Mouse (Mus musculus) limb, embryonic 14.5 days (tissue): ENCODE measurements around the gene Abcc5. TPM values are rescaled to one million over a fixed set of nuclear protein-coding genes. Genes with fewer than 3 reads are reported as not detected.

Experiments used
- ATAC-seq: fragments of 200-750 bp; cut with Nextera tagmentation; 2 replicates; pipeline ENCODE4 v1.8.0; 2017; ENCODE audit warnings: low read depth, moderate number of reproducible peaks, moderate TSS enrichment; ENCODE audit not compliant: low FRiP score
- DNase-seq: peaks from one replicate; pipeline ENCODE4 v3.0.0-alpha.2; 2015; ENCODE audit warnings: low spot score
- H3K27ac ChIP-seq: fragments of 300-500 bp; sonication (generic); replicated peaks from 2 replicates; pipeline ENCODE4 v1.5.1; 2014; ENCODE audit warnings: low read depth, mild to moderate bottlenecking, low read length, moderate library complexity, mixed read lengths
- H3K27me3 ChIP-seq: fragments of 300-500 bp; sonication (generic); 2 replicates; pipeline ENCODE4 v1.6.1; 2014; ENCODE audit warnings: low read length, mixed read lengths; ENCODE audit not compliant: control insufficient read depth, insufficient read depth
- H3K36me3 ChIP-seq: fragments of 300-500 bp; sonication (generic); 2 replicates; pipeline ENCODE4 v1.6.1; 2014; ENCODE audit warnings: mild to moderate bottlenecking, low read length, moderate library complexity, mixed read lengths; ENCODE audit not compliant: control insufficient read depth, insufficient read depth
- H3K4me1 ChIP-seq: fragments of 300-500 bp; sonication (generic); 2 replicates; pipeline ENCODE4 v1.6.1; 2014; ENCODE audit warnings: antibody characterized with exemption, low read length, mixed read lengths; ENCODE audit not compliant: control insufficient read depth, insufficient read depth
- H3K4me2 ChIP-seq: fragments of 300-500 bp; sonication (generic); replicated peaks from 2 replicates; pipeline ENCODE4 v1.6.1; 2014; ENCODE audit warnings: low read depth, mild to moderate bottlenecking, low read length, moderate library complexity; ENCODE audit not compliant: severe bottlenecking
- H3K4me3 ChIP-seq: fragments of 300-500 bp; sonication (generic); replicated peaks from 2 replicates; pipeline ENCODE4 v1.5.1; 2014; ENCODE audit warnings: low read length
- H3K9ac ChIP-seq: fragments of 300-500 bp; sonication (generic); 2 replicates; pipeline ENCODE4 v1.6.1; 2014; ENCODE audit warnings: mild to moderate bottlenecking, low read depth, low read length, moderate library complexity; ENCODE audit not compliant: severe bottlenecking
- H3K9me3 ChIP-seq: fragments of 300-500 bp; sonication (generic); 2 replicates; pipeline ENCODE4 v1.6.1; 2016; ENCODE audit warnings: low read length; ENCODE audit not compliant: control insufficient read depth
- POLR2A ChIP-seq: fragments of 200-500 bp; IDR thresholded peaks from 2 replicates; pipeline ENCODE4 v1.8.0; 2012; ENCODE audit warnings: inconsistent platforms, mild to moderate bottlenecking, moderate library complexity, borderline replicate concordance; ENCODE audit not compliant: insufficient read depth, insufficient read length; ENCODE audit errors: extremely low read depth
- WGBS: fragments of 180-500 bp; shearing (Covaris S2); extraction: QIAGEN DNeasy Blood & Tissue Kit; methylation state at CpG from one replicate; pipeline ENCODE4 v1.1.7; 2014; 5-methylcytosine and 5-hydroxymethylcytosine counted together
- polyA plus RNA-seq, 2 experiments: library from polyadenylated mRNA; depleted of rRNA in 1 of 2; stranded (reverse) in 1 of 2; unstranded in 1 of 2; fragments of >200 nt; fragmentation: Nextera tagmentation in 1 of 2; extraction: Ambion mirVana in 1 of 2; gene quantifications; 2 replicates each; pipeline versions ENCODE4 v1.2.1 to v1.2.3; 2012 to 2014

Abcc5 gene
- polyA plus RNA-seq, 2 experiments, result 73.1 to 223 TPM

DNA sequence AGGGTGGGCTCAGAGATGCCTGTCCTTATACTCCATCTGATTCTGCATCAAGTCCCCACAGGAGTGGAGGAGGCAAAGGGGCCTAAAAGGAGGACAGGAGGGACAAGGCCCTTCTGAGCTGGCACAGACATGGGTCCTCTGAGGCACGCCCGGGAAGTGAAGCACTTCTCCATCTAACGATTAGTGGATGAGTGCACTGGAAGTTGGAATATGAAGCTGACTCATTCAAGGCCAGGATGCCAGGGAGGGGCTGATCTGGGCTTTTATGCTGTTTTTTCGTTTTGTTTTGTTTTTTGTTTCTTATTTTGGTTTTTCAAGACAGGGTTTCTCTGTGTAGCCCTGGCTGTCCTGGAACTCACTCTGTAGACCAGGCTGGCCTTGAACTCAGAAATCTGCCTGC lies 110.9 kb downstream of the Abcc5 start:
- H3K4me1 ChIP-seq, result no peaks in the 10 kb centered on the region
- no peak overlapping the region for H3K4me3 ChIP-seq
- WGBS, result 91% methylated on average over 4 of the region's 4 CpGs
- no peaks in the 10 kb centered on the region for H3K36me3 ChIP-seq
- H3K27me3 ChIP-seq, result no peaks in the 10 kb centered on the region
- H3K9me3 ChIP-seq, result no peaks in the 10 kb centered on the region
- H3K4me2 ChIP-seq, result no peak overlapping the region
- no peak for ATAC-seq
- H3K9ac ChIP-seq, result no peak overlapping the region
- TF ChIP-seq POLR2A, result no peak
- H3K27ac ChIP-seq, result no peak overlapping the region
- DNase-seq, result no peak

DNA sequence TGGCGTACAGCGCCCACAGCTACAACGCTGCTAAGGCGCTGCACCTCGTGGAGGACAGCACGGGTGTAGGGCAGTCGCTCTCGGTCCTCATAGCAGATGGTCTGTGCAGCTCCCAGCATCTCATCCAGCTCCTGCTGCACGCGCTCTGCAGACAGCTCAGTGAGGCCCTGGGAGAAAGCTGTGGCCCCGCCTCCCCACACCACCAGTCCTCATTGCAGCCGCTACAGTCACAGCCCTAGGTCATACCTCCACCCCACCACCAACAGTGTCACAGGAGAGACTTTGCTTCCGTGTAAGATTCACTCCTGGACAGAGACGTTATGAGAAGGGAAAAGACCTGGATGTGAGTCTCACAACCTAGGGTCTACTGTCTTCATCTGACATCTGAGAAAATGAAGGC lies 113.9 kb downstream of the Abcc5 start:
- no peak for TF ChIP-seq POLR2A
- Histone ChIP-seq H3K27ac (no peak overlapping the region), H3K27me3 (no peaks in the 10 kb centered on the region), H3K4me3 (no peak overlapping the region), H3K4me2 (no peak overlapping the region), H3K9me3 (no peaks in the 10 kb centered on the region), H3K36me3 (no peaks in the 10 kb centered on the region), H3K9ac (no peak overlapping the region), H3K4me1 (no peaks in the 10 kb centered on the region)
- 53% methylated on average over 14 of the region's 14 CpGs for WGBS
- ATAC-seq (no peak), DNase-seq (no peak)

DNA sequence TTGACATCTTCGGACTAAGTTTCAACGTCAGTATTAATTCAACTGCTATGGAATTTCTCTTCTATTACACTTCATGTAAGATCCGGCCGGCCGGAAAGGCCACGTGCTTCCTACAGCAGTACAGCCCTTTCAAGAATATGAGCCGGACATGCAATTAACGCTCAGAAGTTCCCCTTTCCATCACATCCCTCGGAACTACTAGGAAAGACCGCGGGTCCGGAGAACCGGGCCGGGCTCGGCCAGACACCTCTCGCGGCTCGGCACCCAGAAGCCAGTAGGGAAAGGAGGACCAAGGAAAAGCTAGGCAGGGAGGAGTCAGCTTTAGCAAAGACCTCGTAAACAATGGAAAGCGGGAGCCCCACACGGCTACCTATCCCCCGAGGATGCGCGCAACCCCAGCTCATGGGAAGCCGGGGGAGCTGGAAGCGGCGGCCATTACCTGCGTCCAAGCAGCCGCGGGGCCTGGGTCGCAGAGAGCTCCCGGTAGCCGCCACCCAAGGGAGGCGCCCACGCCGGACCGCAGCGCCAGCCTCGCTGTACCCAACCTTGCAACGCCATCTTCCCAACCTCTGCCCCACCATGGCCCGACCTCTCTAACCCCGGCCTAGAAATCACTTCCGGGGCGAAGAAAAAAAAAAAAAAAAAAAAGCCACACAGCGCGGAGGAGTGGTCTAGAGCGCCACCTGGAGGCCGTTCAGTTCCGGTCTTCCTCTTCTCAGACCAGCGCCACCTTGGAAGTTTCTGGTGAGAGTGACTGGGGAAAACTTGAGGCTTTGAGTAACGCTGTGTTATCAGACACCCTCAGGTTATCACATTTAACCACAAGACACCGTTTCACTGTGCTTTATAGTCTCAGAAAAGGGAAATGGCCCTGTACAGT lies 124.2 kb downstream of the Abcc5 start, which contains the start of gene Parl:
TSS of gene Parl (minus strand) at position 618 of the 880 bp plus-strand sequence.
- H3K27ac ChIP-seq, result peak within 1 kb of the TSS; percentile 63; the same call in 1 of the 2 replicates
- DNase-seq, result peak; percentile 94

DNA sequence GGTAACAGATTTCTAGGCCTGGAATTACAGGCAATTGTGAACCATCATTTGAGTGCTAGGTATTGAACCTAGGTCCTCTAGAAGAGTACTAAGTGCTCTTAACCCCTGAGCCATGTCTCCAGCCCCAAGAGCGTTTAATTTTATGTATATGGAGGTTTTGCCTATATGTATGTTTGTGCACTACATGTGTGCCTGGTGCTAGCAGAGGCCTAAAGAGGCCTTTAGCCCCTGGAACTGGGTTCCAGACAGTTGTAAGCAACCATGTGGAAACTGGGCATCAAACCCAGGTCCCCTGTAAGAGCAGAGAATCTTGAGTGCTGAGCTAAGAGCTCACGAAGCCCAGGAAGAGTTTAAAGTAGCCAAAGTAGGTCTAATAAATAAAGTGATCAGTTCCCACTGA lies 126.1 kb downstream of the Abcc5 start:
- WGBS, result 95% methylated on average over 2 of the region's 2 CpGs
- H3K4me3 ChIP-seq, result no peak overlapping the region

More for the DNA sequence above, 124.2 kb downstream of the Abcc5 start, which contains the start of gene Parl:
- Histone ChIP-seq H3K9ac (peak within 1 kb of the TSS; percentile 78), H3K4me3 (peak within 1 kb of the TSS; percentile 87), H3K4me1 (peaks cover 16% of the 10 kb centered on the region), H3K4me2 (peak within 1 kb of the TSS; percentile 69), H3K27me3 (no peaks in the 10 kb centered on the region), H3K36me3 (peaks cover 11% of the 10 kb centered on the region; the same call in 1 of the 2 replicates), H3K9me3 (no peaks in the 10 kb centered on the region)
- WGBS, result under 1% methylated on average over 52 of the region's 52 CpGs
- peak; percentile 90 for ATAC-seq
- peak; percentile 59; the same call in 1 of the 2 replicates for TF ChIP-seq POLR2A

More for the DNA sequence above, 126.1 kb downstream of the Abcc5 start:
- peaks cover 16% of the 10 kb centered on the region for H3K4me1 ChIP-seq
- H3K9ac ChIP-seq, result no peak overlapping the region
- H3K27ac ChIP-seq, result no peak overlapping the region
- DNase-seq (no peak), ATAC-seq (no peak)
- no peak for TF ChIP-seq POLR2A
- H3K36me3 ChIP-seq, result peaks cover 27% of the 10 kb centered on the region
- H3K27me3 ChIP-seq, result no peaks in the 10 kb centered on the region
- H3K4me2 ChIP-seq, result no peak overlapping the region
- no peaks in the 10 kb centered on the region for H3K9me3 ChIP-seq

Other genes with a start within 250 kb of the Abcc5 start
- gene Map6d1, start 185.0 kb downstream of the Abcc5 start, polyA plus RNA-seq (2012; rRNA removed), result 1.4 and 1.9 TPM in 2 replicates
- gene Map6d1, start 185.0 kb downstream of the Abcc5 start, polyA plus RNA-seq (2014; fragmentation: Nextera tagmentation; extraction: Ambion mirVana), result 0.44 and 1.2 TPM in 2 replicates
- gene Parl, start 124.0 kb downstream of the Abcc5 start, polyA plus RNA-seq (2012; rRNA removed), result 54.4 and 69.0 TPM in 2 replicates
- gene Parl, start 124.0 kb downstream of the Abcc5 start, polyA plus RNA-seq (2014; fragmentation: Nextera tagmentation; extraction: Ambion mirVana), result 85.7 and 89.8 TPM in 2 replicates
- 0.10 and 0.24 TPM in 2 replicates for gene Cyp2ab1, start 101.0 kb downstream of the Abcc5 start, polyA plus RNA-seq (2012; rRNA removed)
- gene Cyp2ab1, start 101.0 kb downstream of the Abcc5 start, polyA plus RNA-seq (2014; fragmentation: Nextera tagmentation; extraction: Ambion mirVana), result 0.08 TPM in 1 of 2 replicates, not detected in the other
- gene Eif2b5, start 72.4 kb upstream of the Abcc5 start, polyA plus RNA-seq (2012; rRNA removed), result 44.8 and 45.1 TPM in 2 replicates
- gene Eif2b5, start 72.4 kb upstream of the Abcc5 start, polyA plus RNA-seq (2014; fragmentation: Nextera tagmentation; extraction: Ambion mirVana), result 90.6 and 95.2 TPM in 2 replicates
- gene Dvl3, start 90.6 kb upstream of the Abcc5 start, polyA plus RNA-seq (2012; rRNA removed), result 74.8 and 99.8 TPM in 2 replicates
- 26.5 and 28.0 TPM in 2 replicates for gene Dvl3, start 90.6 kb upstream of the Abcc5 start, polyA plus RNA-seq (2014; fragmentation: Nextera tagmentation; extraction: Ambion mirVana)
- 633 and 687 TPM in 2 replicates for gene Ap2m1, start 109.1 kb upstream of the Abcc5 start, polyA plus RNA-seq (2012; rRNA removed)
- 573 and 622 TPM in 2 replicates for gene Ap2m1, start 109.1 kb upstream of the Abcc5 start, polyA plus RNA-seq (2014; fragmentation: Nextera tagmentation; extraction: Ambion mirVana)
- 56.0 and 57.8 TPM in 2 replicates for gene Abcf3, start 122.2 kb upstream of the Abcc5 start, polyA plus RNA-seq (2012; rRNA removed)
- gene Abcf3, start 122.2 kb upstream of the Abcc5 start, polyA plus RNA-seq (2014; fragmentation: Nextera tagmentation; extraction: Ambion mirVana), result 59.3 and 61.8 TPM in 2 replicates
- 2.0 and 2.5 TPM in 2 replicates for gene Vwa5b2, start 163.1 kb upstream of the Abcc5 start, polyA plus RNA-seq (2012; rRNA removed)
- 0.22 and 1.1 TPM in 2 replicates for gene Vwa5b2, start 163.1 kb upstream of the Abcc5 start, polyA plus RNA-seq (2014; fragmentation: Nextera tagmentation; extraction: Ambion mirVana)
- 28.0 and 33.0 TPM in 2 replicates for gene Eef1akmt4, start 185.2 kb upstream of the Abcc5 start, polyA plus RNA-seq (2012; rRNA removed)
- gene Eef1akmt4, start 185.2 kb upstream of the Abcc5 start, polyA plus RNA-seq (2014; fragmentation: Nextera tagmentation; extraction: Ambion mirVana), result 38.8 and 44.1 TPM in 2 replicates
- not detected in 2 replicates for gene Gm49333, start 185.2 kb upstream of the Abcc5 start, polyA plus RNA-seq (2012; rRNA removed)
- gene Gm49333, start 185.2 kb upstream of the Abcc5 start, polyA plus RNA-seq (2014; fragmentation: Nextera tagmentation; extraction: Ambion mirVana), result not detected in 2 replicates
- 27.4 and 43.5 TPM in 2 replicates for gene Alg3, start 185.3 kb upstream of the Abcc5 start, polyA plus RNA-seq (2012; rRNA removed)
- 43.0 and 43.6 TPM in 2 replicates for gene Alg3, start 185.3 kb upstream of the Abcc5 start, polyA plus RNA-seq (2014; fragmentation: Nextera tagmentation; extraction: Ambion mirVana)
- 4.3 and 5.9 TPM in 2 replicates for gene Camk2n2, start 194.9 kb upstream of the Abcc5 start, polyA plus RNA-seq (2012; rRNA removed)
- gene Camk2n2, start 194.9 kb upstream of the Abcc5 start, polyA plus RNA-seq (2014; fragmentation: Nextera tagmentation; extraction: Ambion mirVana), result 1.0 and 1.1 TPM in 2 replicates
- 14.1 and 15.8 TPM in 2 replicates for gene Ece2, start 203.4 kb upstream of the Abcc5 start, polyA plus RNA-seq (2012; rRNA removed)
- 3.9 and 4.1 TPM in 2 replicates for gene Ece2, start 203.4 kb upstream of the Abcc5 start, polyA plus RNA-seq (2014; fragmentation: Nextera tagmentation; extraction: Ambion mirVana)
- gene Psmd2, start 225.3 kb upstream of the Abcc5 start, polyA plus RNA-seq (2012; rRNA removed), result 156 and 180 TPM in 2 replicates
- 270 and 298 TPM in 2 replicates for gene Psmd2, start 225.3 kb upstream of the Abcc5 start, polyA plus RNA-seq (2014; fragmentation: Nextera tagmentation; extraction: Ambion mirVana)
- 299 and 374 TPM in 2 replicates for gene Eif4g1, start 241.9 kb upstream of the Abcc5 start, polyA plus RNA-seq (2012; rRNA removed)
- gene Eif4g1, start 241.9 kb upstream of the Abcc5 start, polyA plus RNA-seq (2014; fragmentation: Nextera tagmentation; extraction: Ambion mirVana), result 148 and 161 TPM in 2 replicates